Mouse (Mus musculus): ENCODE measurements at regions not wholly inside any gene's neighbourhood (a gene's known extent, or its start where the extent isn't known, plus 50 kb on each side); places are given as distances from the start of the nearest gene placed in this dataset.

DNA sequence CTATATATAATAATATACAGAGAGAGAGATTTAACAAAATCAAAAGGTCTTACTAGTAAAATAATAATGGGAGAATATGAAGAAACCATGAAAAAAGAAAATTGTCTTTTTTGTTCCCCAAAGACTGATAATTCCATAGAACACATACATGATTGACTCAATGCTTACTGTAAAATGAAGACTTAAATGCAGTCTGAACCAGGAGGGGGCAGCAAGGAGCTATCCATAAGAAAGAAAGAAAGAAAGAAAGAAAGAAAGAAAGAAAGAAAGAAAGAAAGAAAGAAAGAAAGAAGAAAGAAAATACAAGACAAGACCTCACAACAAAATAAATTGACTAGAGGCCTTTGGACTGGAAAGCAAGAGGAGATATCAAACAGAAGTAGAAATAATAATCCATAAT lies 868.8 kb upstream of the Acvr2a start:
- TF ChIP-seq CTCF (conservative IDR thresholded peaks at IDR 0.05; ENCODE audit: insufficient read depth, insufficient read length, low read depth, low read length) (no peak), POLR2A (IDR thresholded peaks at IDR 0.05; ENCODE audit: low read depth, low read length) (no peak)

Data from kidney, adult 2 months (tissue).